Comparison of ENCODE assay signal across 18 mouse cellular contexts in genomic region chr19:41438953-41439352, GRCm38 (mm10). TPM values are rescaled to one million over a fixed set of nuclear protein-coding genes. Genes with fewer than 3 reads are reported as not detected.
A peak's percentile ranks its signal among the peaks of the same experiment; 100 is the strongest.
DNase-seq lines count a peak whose midpoint lies in the region; ATAC-seq and TF ChIP-seq lines count a peak whose summit lies in the region.
"Had no signal": no experiment of that assay in that cellular context is flagged by ENCODE, and none has a peak within 500 bp of the region (broad histone marks: within the 10 kb centered on the region; RNA-seq: fewer than 3 reads in every experiment).

No protein-coding gene starts in this region.

- 70% methylated on average over 6 of the region's 6 CpGs for WGBS in liver, embryonic 11.5 days

- H3K4me3 ChIP-seq in layer of hippocampus, adult 2 months, result no peak overlapping the region
- no peak overlapping the region for H3K4me3 ChIP-seq in liver, embryonic 11.5 days (ENCODE audit: low read depth, low read length)
- H3K4me3 ChIP-seq: heart, embryonic 15.5 days; hindbrain, embryonic 12.5 days; intestine, embryonic 15.5 days; kidney, embryonic 15.5 days; limb, embryonic 13.5 days; midbrain, embryonic 10.5 days; neural tube, embryonic 15.5 days had no signal

- peak; percentile 33 for DNase-seq in heart, adult 11 months
- DNase-seq in heart, postnatal 4 days, result no peak
- DNase-seq in brain, adult 2 months (ENCODE audit: low read depth, low spot score), result peak; percentile 83
- peak; percentile 44 for DNase-seq in cerebellum, adult 11-12 months
- peak; percentile 48 to 72 for DNase-seq in layer of hippocampus, adult 2 months (ENCODE audit: low spot score in 2 of 2)
- DNase-seq in liver, embryonic 11.5 days (ENCODE audit: low spot score), result no peak
- no peak for DNase-seq in testis, postnatal 14 days (ENCODE audit: low spot score)
- DNase-seq: heart, adult 18-20 months; liver, postnatal 0 days; thymus, postnatal 4 days had no signal

- no peak for ATAC-seq in liver, embryonic 11.5 days (replicated peaks; ENCODE audit: low FRiP score)
- ATAC-seq: intestine, embryonic 15.5 days; liver, postnatal 0 days had no signal

- no peak for TF ChIP-seq CTCF in layer of hippocampus, adult 2 months (conservative IDR thresholded peaks at IDR 0.05)

- no peaks in the 10 kb centered on the region for H3K9me3 ChIP-seq in liver, embryonic 11.5 days (ENCODE audit: control insufficient read depth, low read length)
- H3K9me3 ChIP-seq: G1E; heart, embryonic 15.5 days; hindbrain, embryonic 12.5 days; intestine, embryonic 15.5 days; kidney, embryonic 15.5 days; limb, embryonic 13.5 days; midbrain, embryonic 10.5 days; neural tube, embryonic 15.5 days had no signal

- H3K36me3 ChIP-seq in liver, embryonic 11.5 days (ENCODE audit: control insufficient read depth, insufficient read depth, low read length), result no peaks in the 10 kb centered on the region
- H3K36me3 ChIP-seq: G1E; heart, embryonic 15.5 days; hindbrain, embryonic 12.5 days; intestine, embryonic 15.5 days; kidney, embryonic 15.5 days; limb, embryonic 13.5 days; midbrain, embryonic 10.5 days; neural tube, embryonic 15.5 days had no signal

- H3K4me1 ChIP-seq in liver, embryonic 11.5 days (replicated peaks; ENCODE audit: control insufficient read depth, insufficient read depth, low read length), result no peaks in the 10 kb centered on the region
- H3K4me1 ChIP-seq: intestine, embryonic 15.5 days had no signal

- H3K9ac ChIP-seq in liver, embryonic 11.5 days (ENCODE audit: low read depth, low read length), result no peak overlapping the region
- H3K9ac ChIP-seq: heart, embryonic 15.5 days; hindbrain, embryonic 12.5 days; intestine, embryonic 15.5 days; kidney, embryonic 15.5 days; limb, embryonic 13.5 days; liver, postnatal 0 days; neural tube, embryonic 15.5 days had no signal

- no peak overlapping the region for H3K27ac ChIP-seq in layer of hippocampus, adult 2 months
- H3K27ac ChIP-seq in liver, embryonic 11.5 days (ENCODE audit: low read depth, low read length), result no peak overlapping the region
- H3K27ac ChIP-seq: heart, embryonic 15.5 days; hindbrain, embryonic 12.5 days; intestine, embryonic 15.5 days; kidney, embryonic 15.5 days; limb, embryonic 13.5 days; midbrain, embryonic 10.5 days; neural tube, embryonic 15.5 days had no signal

- no peak overlapping the region for H3K4me2 ChIP-seq in liver, embryonic 11.5 days
- H3K4me2 ChIP-seq: heart, embryonic 15.5 days; hindbrain, embryonic 12.5 days; intestine, embryonic 15.5 days; kidney, embryonic 15.5 days; limb, embryonic 13.5 days; neural tube, embryonic 15.5 days had no signal

- H3K27me3 ChIP-seq in liver, embryonic 11.5 days (replicated peaks; ENCODE audit: control insufficient read depth, insufficient read depth, low read length), result no peaks in the 10 kb centered on the region
- H3K27me3 ChIP-seq: intestine, embryonic 15.5 days had no signal

RNA-seq across cellular contexts. Expression of gene Lcor, which starts 43.5 kb away (rescaled TPM):
- 10 to 100 TPM; 13.9 to 16.7 TPM for total RNA-seq in heart, postnatal 4 days (2021)
- total RNA-seq in layer of hippocampus, adult 2 months (2021), result 10 to 100 TPM; 17.1 to 20.9 TPM
- 10.0 and 10.4 TPM in 2 replicates for polyA plus RNA-seq in liver, embryonic 11.5 days (2014; fragmentation: Nextera tagmentation; extraction: Ambion mirVana)

RNA-seq across cellular contexts. Expression of gene Pik3ap1, which starts 54.1 kb away (rescaled TPM):
- 1 to 10 TPM in 1 of 2 experiments, under 1 TPM in 1; 0.95 to 1.2 TPM for total RNA-seq in heart, postnatal 4 days (2021)
- total RNA-seq in layer of hippocampus, adult 2 months (2021), result 1 to 10 TPM; 2.0 to 2.1 TPM
- 5.4 and 5.6 TPM in 2 replicates for polyA plus RNA-seq in liver, embryonic 11.5 days (2014; fragmentation: Nextera tagmentation; extraction: Ambion mirVana)

Comparison
In these comparisons a context has a peak if more than half of its experiments do, and no peak if none do; other contexts are left out.
1. DNase-seq: peak in heart, adult 11 months (single experiment), brain, adult 2 months (single experiment), cerebellum, adult 11-12 months (single experiment) and layer of hippocampus, adult 2 months (2 of 2); none in heart, postnatal 4 days (single experiment), liver, embryonic 11.5 days (single experiment) and testis, postnatal 14 days (single experiment).